Mouse (Mus musculus): ENCODE results near the gene Ddx1. TPM values are rescaled to one million over a fixed set of nuclear protein-coding genes. Genes with fewer than 3 reads are reported as not detected.
"Not testable (repeated sequence)": the region's sequence is repeated elsewhere in the genome, so short reads cannot be mapped to it uniquely, and the experiment has no call there.

Ddx1 gene
- polyA plus RNA-seq, 1 experiment from 2014 or later = 166 TPM

- no peak for ATAC-seq (ENCODE audit: insufficient number of reproducible peaks, insufficient read depth, low FRiP score, low TSS enrichment, low read depth)
- Histone ChIP-seq H3K4me3 (replicated peaks) (no peak overlapping the region), H3K9ac (replicated peaks) (no peak overlapping the region), H3K27me3 (no peaks in the 10 kb centered on the region), H3K36me3 (no peaks in the 10 kb centered on the region), H3K4me1 (replicated peaks) (peaks cover 20% of the 10 kb centered on the region), H3K9me3 (no peaks in the 10 kb centered on the region), H3K4me2 (no peak overlapping the region), H3K27ac (no peak overlapping the region)
Measured at GRCm38 (mm10) chr12:13202322-13202721, 46.7 kb downstream of the Ddx1 start.

DNA sequence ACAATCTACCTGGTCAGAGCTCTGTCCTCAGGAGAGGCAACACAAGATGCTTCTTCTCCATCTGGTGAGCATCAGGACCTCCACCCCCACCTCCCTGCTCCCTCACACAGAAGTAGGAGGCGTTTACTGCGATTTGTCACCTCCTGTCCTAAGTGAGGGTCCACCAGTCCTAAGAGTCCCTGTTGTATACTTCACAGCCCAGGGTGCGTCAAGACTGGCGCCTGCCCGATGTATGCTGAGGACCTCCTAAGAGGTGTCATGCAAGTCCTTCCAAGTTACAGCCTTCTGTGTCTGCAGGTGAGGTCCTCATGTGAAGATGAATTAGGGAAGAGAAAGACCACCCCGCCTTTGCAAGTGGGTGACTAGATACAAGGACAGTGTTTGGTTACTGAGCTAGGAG is 48.4 kb downstream of the Ddx1 start:
- 61% methylated on average over 6 of the region's 6 CpGs for WGBS
- H3K27me3 ChIP-seq = peaks cover 3% of the 10 kb centered on the region; the same call in 1 of the 2 replicates
- H3K9ac ChIP-seq (replicated peaks) = no peak overlapping the region
- ATAC-seq (ENCODE audit: insufficient number of reproducible peaks, insufficient read depth, low FRiP score, low TSS enrichment, low read depth) = no peak
- no peak overlapping the region for H3K27ac ChIP-seq
- H3K9me3 ChIP-seq = no peaks in the 10 kb centered on the region
- H3K36me3 ChIP-seq = no peaks in the 10 kb centered on the region
- peaks cover 25% of the 10 kb centered on the region for H3K4me1 ChIP-seq (replicated peaks)
- H3K4me3 ChIP-seq (replicated peaks) = no peak overlapping the region
- H3K4me2 ChIP-seq = no peak overlapping the region

DNA sequence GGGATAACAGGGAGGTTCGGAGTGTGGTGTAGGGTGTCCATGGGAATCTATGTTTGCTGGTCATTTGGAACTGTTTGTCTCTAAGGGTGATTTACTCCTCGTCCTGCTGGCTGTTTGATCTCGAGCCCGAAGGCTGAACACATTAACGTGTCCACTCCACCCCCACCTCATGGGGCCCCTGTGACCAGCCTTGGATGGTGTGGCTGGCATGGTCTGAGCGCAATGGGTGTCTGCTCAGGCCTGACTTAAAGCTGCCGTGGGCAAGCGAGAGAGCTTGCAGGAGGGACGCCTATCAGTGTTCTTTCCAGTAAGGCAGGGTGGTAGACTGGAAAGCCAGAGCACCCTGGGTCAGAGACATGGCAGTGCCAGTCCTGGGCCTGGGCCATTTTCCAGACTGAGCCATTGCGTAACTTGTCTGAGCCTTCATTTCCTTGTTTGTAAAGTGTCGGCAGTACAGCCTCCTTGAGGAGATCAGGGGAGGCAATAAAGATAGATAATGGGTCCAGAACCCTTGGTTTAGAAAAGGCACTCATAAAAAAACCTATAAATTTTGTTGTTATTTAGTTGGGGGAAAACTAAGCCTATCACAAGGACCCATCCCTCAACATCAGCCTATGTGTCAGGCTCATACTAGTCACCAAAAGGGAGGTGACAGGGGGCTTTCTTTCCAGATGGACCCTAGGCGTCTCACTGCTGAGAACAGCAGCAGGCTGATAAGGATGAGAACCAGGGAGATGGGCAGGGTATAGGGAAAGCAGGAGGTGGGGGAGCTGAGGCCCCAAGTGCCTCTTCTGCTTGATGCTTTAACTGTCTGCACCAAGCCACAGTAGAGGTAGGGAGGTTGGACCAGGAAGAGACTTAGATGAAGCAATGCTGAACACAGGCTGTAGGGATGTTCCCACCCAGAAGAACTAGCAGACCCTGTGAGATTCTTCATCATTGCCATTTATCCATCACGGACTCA is 49.4 kb downstream of the Ddx1 start:
- no peak overlapping the region for H3K27ac ChIP-seq

DNA sequence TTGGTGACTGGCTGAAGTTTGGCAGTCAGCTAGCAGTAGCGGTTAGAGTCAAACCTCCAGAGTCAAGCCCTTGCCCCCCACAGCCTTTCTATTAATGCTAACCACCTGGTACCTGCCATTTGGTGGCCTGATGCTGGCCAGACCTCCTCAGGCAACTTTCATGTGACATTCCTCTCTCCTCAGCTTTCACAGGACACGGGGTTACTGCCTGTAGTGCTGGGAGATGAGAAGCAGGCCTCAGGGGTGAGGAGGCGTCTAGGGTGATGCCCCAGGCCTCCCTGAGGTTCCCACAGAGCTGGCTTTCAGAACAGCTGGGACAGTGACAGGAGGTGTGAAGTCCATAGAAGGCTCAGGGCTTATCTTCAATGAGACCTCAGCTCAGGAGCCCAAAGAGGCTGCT is 50.9 kb downstream of the Ddx1 start:
- Histone ChIP-seq H3K36me3 (no peaks in the 10 kb centered on the region), H3K4me1 (replicated peaks) (peaks cover 25% of the 10 kb centered on the region), H3K27me3 (peaks cover 3% of the 10 kb centered on the region; the same call in 1 of the 2 replicates), H3K4me2 (no peak overlapping the region), H3K4me3 (replicated peaks) (no peak overlapping the region), H3K9me3 (no peaks in the 10 kb centered on the region), H3K9ac (replicated peaks) (no peak overlapping the region), H3K27ac (no peak overlapping the region)
- no peak for ATAC-seq (ENCODE audit: insufficient number of reproducible peaks, insufficient read depth, low FRiP score, low TSS enrichment, low read depth)
- WGBS = 15% methylated on average over 3 of the region's 3 CpGs

More for the DNA sequence above, 49.4 kb downstream of the Ddx1 start:
- ATAC-seq (ENCODE audit: insufficient number of reproducible peaks, insufficient read depth, low FRiP score, low TSS enrichment, low read depth) = no peak
- H3K4me3 ChIP-seq (replicated peaks) = no peak overlapping the region
- peaks cover 25% of the 10 kb centered on the region for H3K4me1 ChIP-seq (replicated peaks)
- no peaks in the 10 kb centered on the region for H3K9me3 ChIP-seq
- H3K9ac ChIP-seq (replicated peaks) = no peak overlapping the region
- H3K36me3 ChIP-seq = no peaks in the 10 kb centered on the region
- WGBS = 40% methylated on average over 13 of the region's 13 CpGs
- H3K27me3 ChIP-seq = peaks cover 3% of the 10 kb centered on the region; the same call in 1 of the 2 replicates
- H3K4me2 ChIP-seq = no peak overlapping the region

GRCm38 (mm10) chr12:13196146-13196545 is 52.9 kb downstream of the Ddx1 start:
- H3K4me3 ChIP-seq (replicated peaks) = no peak overlapping the region

GRCm38 (mm10) chr12:13195506-13195905 is 53.5 kb downstream of the Ddx1 start:
- ATAC-seq (ENCODE audit: insufficient number of reproducible peaks, insufficient read depth, low FRiP score, low TSS enrichment, low read depth) = no peak
- Histone ChIP-seq H3K9ac (replicated peaks) (no peak overlapping the region), H3K4me3 (replicated peaks) (no peak overlapping the region), H3K27me3 (peaks cover 3% of the 10 kb centered on the region; the same call in 1 of the 2 replicates), H3K9me3 (no peaks in the 10 kb centered on the region), H3K36me3 (no peaks in the 10 kb centered on the region), H3K4me1 (replicated peaks) (peaks cover 27% of the 10 kb centered on the region), H3K27ac (no peak overlapping the region), H3K4me2 (no peak overlapping the region)

More at GRCm38 (mm10) chr12:13196146-13196545, 52.9 kb downstream of the Ddx1 start:
- Histone ChIP-seq H3K4me1 (replicated peaks) (peaks cover 25% of the 10 kb centered on the region), H3K27ac (no peak overlapping the region), H3K36me3 (no peaks in the 10 kb centered on the region), H3K4me2 (no peak overlapping the region), H3K27me3 (peaks cover 3% of the 10 kb centered on the region; the same call in 1 of the 2 replicates), H3K9ac (replicated peaks) (no peak overlapping the region), H3K9me3 (no peaks in the 10 kb centered on the region)
- 52% methylated on average over 4 of the region's 4 CpGs for WGBS
- no peak for ATAC-seq (ENCODE audit: insufficient number of reproducible peaks, insufficient read depth, low FRiP score, low TSS enrichment, low read depth)

DNA sequence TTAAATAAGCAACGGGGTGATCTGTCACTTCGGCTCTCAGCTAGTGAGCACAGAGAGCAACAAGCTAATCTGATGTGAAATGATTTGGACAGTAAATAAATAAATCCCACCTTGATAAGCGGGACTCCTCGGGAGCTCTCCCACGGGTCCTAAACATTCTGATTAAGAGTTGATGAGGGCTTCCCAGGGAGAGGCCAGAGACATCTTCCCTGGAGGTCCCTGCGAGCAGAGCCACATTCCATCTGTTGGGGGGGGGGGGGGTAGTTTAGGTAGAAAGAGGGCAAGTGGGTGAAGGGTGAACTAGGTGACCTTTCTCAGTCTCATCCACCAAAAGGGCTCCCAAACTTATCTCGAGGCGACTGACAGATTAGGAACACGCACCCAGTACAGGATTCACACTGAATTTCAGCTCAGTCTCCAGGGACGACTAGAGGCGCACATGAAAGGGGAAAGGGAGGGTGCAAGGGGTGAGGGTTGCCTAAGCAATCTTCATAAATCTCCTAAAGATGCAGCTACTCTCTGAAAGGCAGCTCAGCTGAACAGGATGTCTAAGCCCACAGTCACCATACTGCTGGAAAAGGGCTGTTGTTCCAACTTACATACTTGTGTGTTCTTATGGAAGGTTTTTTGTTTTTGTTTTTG is 60.8 kb downstream of the Ddx1 start:
- 22% methylated on average over 11 of the region's 11 CpGs for WGBS
- no peak overlapping the region for H3K4me3 ChIP-seq (replicated peaks)
- H3K9me3 ChIP-seq = no peaks in the 10 kb centered on the region
- H3K27ac ChIP-seq = no peak overlapping the region
- ATAC-seq (ENCODE audit: insufficient number of reproducible peaks, insufficient read depth, low FRiP score, low TSS enrichment, low read depth) = no peak
- peaks cover 35% of the 10 kb centered on the region for H3K4me1 ChIP-seq (replicated peaks)
- no peak overlapping the region for H3K4me2 ChIP-seq
- no peaks in the 10 kb centered on the region for H3K36me3 ChIP-seq
- peaks cover 2% of the 10 kb centered on the region; the same call in 1 of the 2 replicates for H3K27me3 ChIP-seq
- H3K9ac ChIP-seq (replicated peaks) = no peak overlapping the region

DNA sequence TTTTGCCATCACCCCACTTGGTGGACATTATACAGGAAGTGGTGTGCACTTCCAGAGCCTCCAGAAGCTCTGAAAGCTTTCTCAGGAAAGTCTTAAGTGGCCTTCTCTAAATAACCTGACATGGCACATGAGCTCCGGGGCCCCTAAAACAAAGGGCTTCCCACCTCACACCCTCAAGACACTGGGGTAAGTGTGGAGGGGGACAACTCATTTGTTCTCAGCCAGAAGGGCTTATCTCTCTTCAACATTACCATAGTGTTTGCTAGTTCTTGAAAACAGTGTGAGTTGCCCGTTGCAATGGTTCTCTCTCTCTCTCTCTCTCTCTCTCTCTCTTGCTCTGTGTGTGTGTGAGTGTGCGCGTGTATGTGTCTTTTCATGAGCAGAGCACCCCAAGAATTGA is 62.8 kb downstream of the Ddx1 start:
- ATAC-seq (ENCODE audit: insufficient number of reproducible peaks, insufficient read depth, low FRiP score, low TSS enrichment, low read depth) = no peak
- Histone ChIP-seq H3K36me3 (no peaks in the 10 kb centered on the region), H3K4me2 (no peak overlapping the region), H3K27me3 (peaks cover 10% of the 10 kb centered on the region; the same call in 1 of the 2 replicates), H3K9me3 (no peaks in the 10 kb centered on the region), H3K27ac (no peak overlapping the region), H3K4me3 (replicated peaks) (no peak overlapping the region), H3K4me1 (replicated peaks) (peaks cover 55% of the 10 kb centered on the region), H3K9ac (replicated peaks) (no peak overlapping the region)
- WGBS = 78% methylated on average over 4 of the region's 4 CpGs

- H3K4me2 ChIP-seq = peak overlapping the region; percentile 7; the same call in 1 of the 2 replicates
- peaks cover 10% of the 10 kb centered on the region; the same call in 1 of the 2 replicates for H3K27me3 ChIP-seq
- H3K9me3 ChIP-seq = no peaks in the 10 kb centered on the region
- peaks cover 59% of the 10 kb centered on the region for H3K4me1 ChIP-seq (replicated peaks)
- no peak overlapping the region for H3K9ac ChIP-seq (replicated peaks)
- H3K36me3 ChIP-seq = no peaks in the 10 kb centered on the region
- no peak overlapping the region for H3K4me3 ChIP-seq (replicated peaks)
- ATAC-seq (ENCODE audit: insufficient number of reproducible peaks, insufficient read depth, low FRiP score, low TSS enrichment, low read depth) = peak; percentile 87
- peak overlapping the region; percentile 83 for H3K27ac ChIP-seq
- WGBS = 11% methylated on average over 11 of the region's 11 CpGs
Measured at GRCm38 (mm10) chr12:13184873-13185361, 64.1 kb downstream of the Ddx1 start.

DNA sequence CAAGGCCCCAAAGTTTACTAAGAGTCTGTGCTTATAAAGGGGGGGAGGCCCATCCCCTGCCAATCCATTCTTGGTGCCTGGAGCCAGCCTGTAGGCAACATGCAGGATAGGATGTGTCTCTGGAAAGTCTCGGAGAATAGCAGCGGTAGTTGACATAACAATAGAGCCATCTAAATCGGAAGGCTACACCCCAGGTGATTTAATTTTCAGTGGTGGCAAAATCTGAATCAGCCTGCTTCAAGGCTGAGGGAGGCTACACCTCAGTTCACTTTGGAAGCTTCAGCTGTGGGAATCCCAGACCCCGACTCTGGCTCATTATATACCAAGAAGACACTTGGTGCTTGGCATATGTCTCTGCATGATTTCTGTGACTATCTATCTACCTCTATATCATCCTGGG is 64.9 kb downstream of the Ddx1 start:
- H3K27ac ChIP-seq = peak overlapping the region; percentile 83

DNA sequence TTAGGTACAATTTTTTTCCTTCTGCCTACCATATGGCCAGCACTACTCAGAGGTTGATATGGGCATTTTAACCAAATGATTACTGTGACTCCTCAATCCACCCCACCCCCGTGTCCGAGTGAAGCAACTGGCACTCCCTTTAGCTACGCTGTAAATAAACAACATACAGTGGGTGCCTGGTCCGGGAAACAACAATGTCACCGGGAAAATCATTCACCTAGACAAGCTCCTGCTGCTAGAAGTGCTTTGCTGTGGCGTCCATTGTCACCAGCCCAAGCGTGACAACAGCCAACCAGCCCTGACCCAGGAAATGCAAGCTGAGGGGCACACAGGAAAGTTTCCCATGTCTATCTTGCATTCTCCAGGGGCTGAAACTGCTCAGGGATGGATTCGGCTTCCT is 66.8 kb downstream of the Ddx1 start:
- Histone ChIP-seq H3K36me3 (no peaks in the 10 kb centered on the region), H3K4me1 (replicated peaks) (peaks cover 62% of the 10 kb centered on the region), H3K27me3 (peaks cover 10% of the 10 kb centered on the region; the same call in 1 of the 2 replicates), H3K4me3 (replicated peaks) (no peak overlapping the region), H3K9me3 (no peaks in the 10 kb centered on the region), H3K9ac (replicated peaks) (no peak overlapping the region), H3K27ac (peak overlapping the region; percentile 77), H3K4me2 (no peak overlapping the region)
- ATAC-seq (ENCODE audit: insufficient number of reproducible peaks, insufficient read depth, low FRiP score, low TSS enrichment, low read depth) = no peak
- 60% methylated on average over 8 of the region's 8 CpGs for WGBS

More for the DNA sequence above, 64.9 kb downstream of the Ddx1 start:
- H3K27me3 ChIP-seq = peaks cover 10% of the 10 kb centered on the region; the same call in 1 of the 2 replicates
- not testable (repeated sequence) for H3K9ac ChIP-seq (replicated peaks); H3K4me3 ChIP-seq (replicated peaks); H3K9me3 ChIP-seq; H3K36me3 ChIP-seq; ATAC-seq (ENCODE audit: insufficient number of reproducible peaks, insufficient read depth, low FRiP score, low TSS enrichment, low read depth)
- WGBS = 49% methylated on average over 4 of the region's 4 CpGs
- 0 out of 2 replicates have a peak overlapping the region, but pooled peaks have one; percentile 7 for H3K4me2 ChIP-seq
- H3K4me1 ChIP-seq (replicated peaks) = peaks cover 61% of the 10 kb centered on the region
